Mouse (Mus musculus): ENCODE results near the gene Gm43191. TPM values are rescaled to one million over a fixed set of nuclear protein-coding genes. Genes with fewer than 3 reads are reported as not detected.

Gm43191 gene
- polyA plus RNA-seq (2015; fragmentation: Nextera tagmentation; extraction: Ambion mirVana) = not detected in 2 replicates

DNA sequence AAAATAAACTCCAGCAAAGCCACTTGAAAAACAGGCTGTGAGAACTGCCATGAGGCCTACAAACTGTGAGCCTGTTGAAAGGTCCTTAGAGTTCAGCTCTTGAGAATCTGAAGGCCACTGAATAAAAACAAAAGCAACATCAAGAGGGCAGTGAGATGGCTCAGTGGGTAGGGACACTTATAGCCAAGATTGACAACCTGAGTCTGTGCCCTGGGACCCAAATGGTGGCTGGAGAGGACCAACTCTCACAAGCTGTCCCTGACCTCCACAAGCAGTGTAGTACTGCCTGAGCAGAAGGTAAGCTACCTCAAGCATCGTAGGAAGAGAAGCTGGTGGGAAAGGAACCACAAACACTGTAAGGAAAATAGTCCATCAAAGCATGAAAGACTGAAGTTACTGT is at the start of gene Gm43191:
Gene Gm43191, minus strand, starts transcription at position 101 of the 400 bp plus-strand sequence.
- H3K27ac ChIP-seq (replicated peaks) = no peak within 1 kb of the TSS
- H3K36me3 ChIP-seq = peaks cover 23% of the 10 kb centered on the region
- H3K4me2 ChIP-seq (replicated peaks) = no peak within 1 kb of the TSS
- WGBS = 92% methylated on average over 1 of the region's 1 CpGs
- no peak for ATAC-seq (ENCODE audit: insufficient number of reproducible peaks, low FRiP score, low TSS enrichment, low read depth)
- no peaks in the 10 kb centered on the region for H3K9me3 ChIP-seq (replicated peaks)
- H3K4me3 ChIP-seq (replicated peaks) = no peak within 1 kb of the TSS
- H3K4me1 ChIP-seq = no peaks in the 10 kb centered on the region
- H3K9ac ChIP-seq = no peak within 1 kb of the TSS
- no peaks in the 10 kb centered on the region for H3K27me3 ChIP-seq

DNA sequence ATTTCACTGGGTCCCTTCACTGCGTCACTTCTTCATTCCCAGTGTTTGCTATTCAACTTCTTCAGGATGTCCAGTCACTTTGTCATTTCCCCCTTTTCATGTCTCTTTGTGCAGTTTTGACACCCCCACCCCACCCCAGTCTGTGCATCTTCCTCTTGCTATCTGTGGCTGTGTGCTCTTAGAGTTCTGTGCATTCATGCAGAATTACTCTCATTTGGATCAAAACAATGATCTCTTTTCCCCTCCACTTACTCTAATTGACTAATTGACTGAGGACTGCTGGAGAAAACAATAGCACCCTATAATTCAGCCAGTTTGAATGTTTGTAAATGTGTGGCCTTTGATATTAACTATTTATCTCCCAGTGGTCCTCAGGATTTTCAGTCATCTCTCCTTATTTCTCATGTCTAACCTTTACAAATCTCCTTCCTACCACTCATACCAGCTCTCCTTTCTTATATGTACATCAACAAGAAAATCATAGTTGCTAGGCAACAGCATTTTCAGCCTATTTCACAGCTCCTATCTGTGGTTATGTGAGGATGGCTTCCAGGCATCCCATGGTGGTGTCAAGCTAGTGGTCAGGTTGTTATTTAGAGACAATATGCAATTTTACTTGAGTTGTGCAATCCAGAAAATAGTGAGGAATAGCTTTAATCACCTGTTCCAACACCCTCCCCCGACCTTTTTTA is 48.6 kb upstream of the Gm43191 start:
- Histone ChIP-seq H3K36me3 (no peaks in the 10 kb centered on the region), H3K4me1 (no peaks in the 10 kb centered on the region), H3K4me2 (replicated peaks) (no peak overlapping the region), H3K4me3 (replicated peaks) (no peak overlapping the region), H3K27ac (replicated peaks) (no peak overlapping the region), H3K9me3 (replicated peaks) (no peaks in the 10 kb centered on the region), H3K9ac (no peak overlapping the region), H3K27me3 (no peaks in the 10 kb centered on the region)
- ATAC-seq (ENCODE audit: insufficient number of reproducible peaks, low FRiP score, low TSS enrichment, low read depth) = no peak
- WGBS = 64% methylated on average over 2 of the region's 2 CpGs

GRCm38 (mm10) chr3:116726807-116727206 is 45.7 kb upstream of the Gm43191 start:
- WGBS = 67% methylated on average over 9 of the region's 9 CpGs
- Histone ChIP-seq H3K27ac (replicated peaks) (no peak overlapping the region), H3K4me2 (replicated peaks) (no peak overlapping the region), H3K9ac (no peak overlapping the region), H3K9me3 (replicated peaks) (no peaks in the 10 kb centered on the region), H3K4me1 (no peaks in the 10 kb centered on the region), H3K36me3 (no peaks in the 10 kb centered on the region), H3K4me3 (replicated peaks) (no peak overlapping the region), H3K27me3 (no peaks in the 10 kb centered on the region)
- no peak for ATAC-seq (ENCODE audit: insufficient number of reproducible peaks, low FRiP score, low TSS enrichment, low read depth)

DNA sequence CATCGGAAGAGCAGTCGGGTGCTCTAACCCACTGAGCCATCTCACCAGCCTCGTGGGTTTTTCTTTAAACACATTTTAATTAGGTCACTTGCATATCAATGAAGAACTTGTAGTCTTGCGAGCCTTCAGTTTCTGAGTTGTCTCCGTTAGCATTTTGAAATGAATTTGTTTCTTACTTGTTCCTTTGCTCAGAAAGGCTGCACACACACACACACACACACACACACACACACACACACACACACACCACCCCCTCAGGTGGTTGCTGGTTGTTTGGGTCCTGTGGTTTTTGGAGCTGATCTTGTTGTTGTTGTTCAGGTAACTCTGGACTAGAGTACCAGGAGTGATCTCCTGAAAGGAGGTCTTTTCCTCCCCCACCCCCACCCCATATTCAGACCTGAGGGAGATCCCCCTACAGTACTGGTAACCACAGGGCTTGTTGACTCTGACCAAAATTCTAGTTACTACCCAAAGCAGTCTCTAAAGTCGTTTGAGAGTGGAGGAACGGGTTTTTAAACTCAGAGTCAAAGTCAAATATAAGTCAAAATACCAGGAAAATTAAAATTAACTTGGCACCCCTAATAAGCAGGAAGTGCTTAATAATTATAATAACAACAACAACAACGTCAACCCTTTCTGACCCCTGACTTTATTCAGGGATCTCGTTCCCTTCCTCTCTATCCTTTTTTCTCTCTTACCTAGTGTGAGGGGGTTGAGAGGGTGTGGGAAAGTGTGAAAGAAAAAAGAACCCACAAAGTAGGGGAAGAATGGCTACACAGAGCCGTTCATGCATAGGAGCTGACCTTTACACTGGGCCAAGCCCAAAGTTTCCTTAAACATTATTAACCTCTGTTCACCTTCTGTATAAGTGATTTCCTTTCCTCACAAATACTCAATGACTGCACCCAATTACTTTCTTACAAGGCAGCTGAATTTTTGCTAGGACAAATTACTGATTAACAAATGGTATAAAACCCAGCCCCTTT is 42.7 kb upstream of the Gm43191 start:
- no peak overlapping the region for H3K4me2 ChIP-seq (replicated peaks)
- no peak overlapping the region for H3K4me3 ChIP-seq (replicated peaks)
- no peak overlapping the region for H3K27ac ChIP-seq (replicated peaks)
- no peak for ATAC-seq (ENCODE audit: insufficient number of reproducible peaks, low FRiP score, low TSS enrichment, low read depth)
- no peaks in the 10 kb centered on the region for H3K36me3 ChIP-seq
- H3K9ac ChIP-seq = no peak overlapping the region
- no peaks in the 10 kb centered on the region for H3K4me1 ChIP-seq
- 58% methylated on average over 10 of the region's 10 CpGs for WGBS
- H3K9me3 ChIP-seq (replicated peaks) = no peaks in the 10 kb centered on the region
- H3K27me3 ChIP-seq = no peaks in the 10 kb centered on the region

- H3K4me2 ChIP-seq (replicated peaks) = no peak overlapping the region
- 61% methylated on average over 4 of the region's 4 CpGs for WGBS
Observed at GRCm38 (mm10) chr3:116722980-116723379, 41.9 kb upstream of the Gm43191 start.

GRCm38 (mm10) chr3:116718951-116719350 is 37.9 kb upstream of the Gm43191 start:
- H3K36me3 ChIP-seq = no peaks in the 10 kb centered on the region
- H3K27ac ChIP-seq (replicated peaks) = no peak overlapping the region
- H3K4me3 ChIP-seq (replicated peaks) = no peak overlapping the region
- no peaks in the 10 kb centered on the region for H3K27me3 ChIP-seq
- H3K9me3 ChIP-seq (replicated peaks) = no peaks in the 10 kb centered on the region
- H3K4me2 ChIP-seq (replicated peaks) = no peak overlapping the region
- 64% methylated on average over 3 of the region's 3 CpGs for WGBS
- no peak overlapping the region for H3K9ac ChIP-seq
- no peaks in the 10 kb centered on the region for H3K4me1 ChIP-seq
- ATAC-seq (ENCODE audit: insufficient number of reproducible peaks, low FRiP score, low TSS enrichment, low read depth) = no peak

More at GRCm38 (mm10) chr3:116722980-116723379, 41.9 kb upstream of the Gm43191 start:
- ATAC-seq (ENCODE audit: insufficient number of reproducible peaks, low FRiP score, low TSS enrichment, low read depth) = no peak
- Histone ChIP-seq H3K4me3 (replicated peaks) (no peak overlapping the region), H3K4me1 (no peaks in the 10 kb centered on the region), H3K27ac (replicated peaks) (no peak overlapping the region), H3K9ac (no peak overlapping the region), H3K36me3 (no peaks in the 10 kb centered on the region), H3K9me3 (replicated peaks) (no peaks in the 10 kb centered on the region), H3K27me3 (no peaks in the 10 kb centered on the region)

DNA sequence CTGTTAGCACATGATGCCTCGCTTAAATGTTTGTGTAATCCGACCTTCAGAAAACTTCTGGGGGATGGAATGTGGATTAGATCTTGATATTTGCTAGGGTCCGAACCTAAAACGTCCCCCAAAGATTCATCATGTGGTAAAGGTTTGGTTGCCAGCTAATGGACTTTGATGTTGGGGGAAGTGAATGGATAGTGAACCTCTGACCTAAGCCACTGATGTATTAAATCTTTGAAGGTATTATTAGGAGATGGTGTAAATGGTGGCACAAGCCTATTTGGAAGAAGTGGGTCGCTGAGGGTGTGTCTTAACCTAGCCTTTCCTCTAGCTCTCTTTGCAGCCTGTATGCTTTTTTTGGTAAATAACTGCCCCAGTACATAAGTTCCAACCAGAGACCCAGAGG is 32.0 kb upstream of the Gm43191 start:
- WGBS = 22% methylated on average over 5 of the region's 5 CpGs
- peak overlapping the region; percentile 73 for H3K4me2 ChIP-seq (replicated peaks)
- no peaks in the 10 kb centered on the region for H3K27me3 ChIP-seq
- ATAC-seq (ENCODE audit: insufficient number of reproducible peaks, low FRiP score, low TSS enrichment, low read depth) = no peak
- H3K9me3 ChIP-seq (replicated peaks) = no peaks in the 10 kb centered on the region
- H3K9ac ChIP-seq = 0 out of 2 replicates have a peak overlapping the region, but pooled peaks have one; percentile 91
- no peaks in the 10 kb centered on the region for H3K36me3 ChIP-seq
- H3K27ac ChIP-seq (replicated peaks) = no peak overlapping the region
- peaks cover 10% of the 10 kb centered on the region for H3K4me1 ChIP-seq
- peak overlapping the region; percentile 97 for H3K4me3 ChIP-seq (replicated peaks)

GRCm38 (mm10) chr3:116712436-116712881 is 31.4 kb upstream of the Gm43191 start, which contains the start of gene Slc35a3:
Slc35a3 (minus strand) TSS chr3:116712831.
- Histone ChIP-seq H3K27ac (replicated peaks) (peak within 1 kb of the TSS; percentile 78), H3K27me3 (no peaks in the 10 kb centered on the region), H3K4me1 (peaks cover 10% of the 10 kb centered on the region), H3K36me3 (no peaks in the 10 kb centered on the region), H3K4me3 (replicated peaks) (peak within 1 kb of the TSS; percentile 97), H3K4me2 (replicated peaks) (peak within 1 kb of the TSS; percentile 73), H3K9ac (peak within 1 kb of the TSS; percentile 91), H3K9me3 (replicated peaks) (no peaks in the 10 kb centered on the region)
- WGBS = 2% methylated on average over 8 of the region's 8 CpGs
- peak; percentile 21; the same call in 1 of the 2 replicates for ATAC-seq (ENCODE audit: insufficient number of reproducible peaks, low FRiP score, low TSS enrichment, low read depth)

- ATAC-seq (ENCODE audit: insufficient number of reproducible peaks, low FRiP score, low TSS enrichment, low read depth) = peak; percentile 79
- under 1% methylated on average over 85 of the region's 85 CpGs for WGBS
- H3K27ac ChIP-seq (replicated peaks) = peak overlapping the region; percentile 78
- H3K4me2 ChIP-seq (replicated peaks) = peak overlapping the region; percentile 73
- peaks cover 10% of the 10 kb centered on the region for H3K4me1 ChIP-seq
- no peaks in the 10 kb centered on the region for H3K9me3 ChIP-seq (replicated peaks)
- H3K4me3 ChIP-seq (replicated peaks) = peak overlapping the region; percentile 97
- no peaks in the 10 kb centered on the region for H3K36me3 ChIP-seq
- H3K9ac ChIP-seq = peak overlapping the region; percentile 91
- no peaks in the 10 kb centered on the region for H3K27me3 ChIP-seq
Observed at GRCm38 (mm10) chr3:116711624-116712435, 30.8 kb upstream of the Gm43191 start.

GRCm38 (mm10) chr3:116710941-116711340 is 29.9 kb upstream of the Gm43191 start:
- no peak for ATAC-seq (ENCODE audit: insufficient number of reproducible peaks, low FRiP score, low TSS enrichment, low read depth)
- Histone ChIP-seq H3K9me3 (replicated peaks) (no peaks in the 10 kb centered on the region), H3K4me1 (peaks cover 10% of the 10 kb centered on the region), H3K27me3 (no peaks in the 10 kb centered on the region), H3K9ac (no peak overlapping the region), H3K4me3 (replicated peaks) (peak overlapping the region; percentile 97), H3K36me3 (no peaks in the 10 kb centered on the region), H3K4me2 (replicated peaks) (peak overlapping the region; percentile 73), H3K27ac (replicated peaks) (no peak overlapping the region)
- 46% methylated on average over 9 of the region's 9 CpGs for WGBS
